Mouse (Mus musculus): ENCODE measurements around the gene Slc30a10.

GRCm38 (mm10) chr1:185462889-185463288 is 8.2 kb downstream of the Slc30a10 start:
- no peak for TF ChIP-seq POLR2A (IDR thresholded peaks at IDR 0.05; ENCODE audit: extremely low read depth, insufficient read depth, low read length)
- TF ChIP-seq CTCF (IDR thresholded peaks at IDR 0.05; ENCODE audit: low read depth, low read length): no peak
